Mouse (Mus musculus) forebrain, embryonic 16.5 days (tissue): ENCODE results near the gene Galt. TPM values are rescaled to one million over a fixed set of nuclear protein-coding genes. Genes with fewer than 3 reads are reported as not detected.
A peak's percentile ranks its signal among the peaks of the same experiment; 100 is the strongest.
"Not testable (repeated sequence)": the region's sequence is repeated elsewhere in the genome, so short reads cannot be mapped to it uniquely, and the experiment has no call there.

Source experiments
- ATAC-seq: fragments of 200-750 bp; cut with Nextera tagmentation; 2 replicates; pipeline ENCODE4 v1.8.0; 2017; ENCODE audit warnings: mild to moderate bottlenecking, moderate library complexity
- H3K27ac ChIP-seq: fragments of 300-500 bp; sonication (generic); 2 replicates; pipeline ENCODE4 v1.5.1; 2014; ENCODE audit warnings: low read length, control low read depth
- H3K27me3 ChIP-seq: fragments of 300-500 bp; sonication (generic); replicated peaks from 2 replicates; pipeline ENCODE4 v1.6.1; 2014; ENCODE audit warnings: low read length; ENCODE audit not compliant: control insufficient read depth, insufficient read depth
- H3K36me3 ChIP-seq: fragments of 300-500 bp; sonication (generic); 2 replicates; pipeline ENCODE4 v1.6.1; 2014; ENCODE audit not compliant: control insufficient read depth, insufficient read depth
- H3K4me1 ChIP-seq: fragments of 300-500 bp; sonication (generic); replicated peaks from 2 replicates; pipeline ENCODE4 v1.6.1; 2014; ENCODE audit warnings: low read length; ENCODE audit not compliant: control insufficient read depth, insufficient read depth
- H3K4me2 ChIP-seq: fragments of 300-500 bp; sonication (generic); 2 replicates; pipeline ENCODE4 v1.6.1; 2014; ENCODE audit warnings: mild to moderate bottlenecking, low read length, control low read depth
- H3K4me3 ChIP-seq: fragments of 300-500 bp; sonication (generic); replicated peaks from 2 replicates; pipeline ENCODE4 v1.5.1; 2014; ENCODE audit warnings: mild to moderate bottlenecking, low read length, control low read depth
- H3K9ac ChIP-seq: fragments of 300-500 bp; sonication (generic); replicated peaks from 2 replicates; pipeline ENCODE4 v1.6.1; 2014; ENCODE audit warnings: low read depth, low read length, control low read depth
- H3K9me3 ChIP-seq: fragments of 300-500 bp; sonication (generic); 2 replicates; pipeline ENCODE4 v1.6.1; 2016; ENCODE audit warnings: low read length; ENCODE audit not compliant: control insufficient read depth
- WGBS: fragments of 180-500 bp; shearing (Covaris S2); extraction: QIAGEN DNeasy Blood & Tissue Kit; methylation state at CpG from one replicate; pipeline ENCODE4 v1.1.7; 2014; 5-methylcytosine and 5-hydroxymethylcytosine counted together
- polyA plus RNA-seq: library from polyadenylated mRNA; unstranded; fragments of >200 nt; fragmentation: Nextera tagmentation; extraction: Ambion mirVana; gene quantifications from 2 replicates; pipeline ENCODE4 v1.2.1, GENCODE M21; 2015

Gene Galt
- polyA plus RNA-seq, 1 experiment from 2014 or later: 30.2 TPM

GRCm38 (mm10) chr4:41758701-41759100 is 3.7 kb downstream of the Galt start:
- ATAC-seq: no peak
- whole genome bisulfite sequencing: 93% methylated on average over 4 of the region's 4 CpGs
- Histone ChIP-seq H3K4me1 (peaks cover 40% of the 10 kb centered on the region), H3K4me3 (no peak overlapping the region), H3K36me3 (no peaks in the 10 kb centered on the region), H3K4me2 (no peak overlapping the region), H3K27ac (no peak overlapping the region), H3K9me3 (no peaks in the 10 kb centered on the region), H3K27me3 (no peaks in the 10 kb centered on the region), H3K9ac (no peak overlapping the region)

GRCm38 (mm10) chr4:41759206-41759605 is 4.2 kb downstream of the Galt start:
- Histone ChIP-seq H3K4me3 (no peak overlapping the region), H3K36me3 (no peaks in the 10 kb centered on the region), H3K27me3 (no peaks in the 10 kb centered on the region), H3K27ac (no peak overlapping the region), H3K4me1 (peaks cover 40% of the 10 kb centered on the region), H3K4me2 (no peak overlapping the region), H3K9ac (no peak overlapping the region), H3K9me3 (no peaks in the 10 kb centered on the region)
- WGBS: 77% methylated on average over 9 of the region's 9 CpGs
- ATAC-seq: no peak

- Histone ChIP-seq H3K27me3 (no peaks in the 10 kb centered on the region), H3K9ac (no peak overlapping the region)
- WGBS: 41% methylated on average over 6 of the region's 6 CpGs
Measured at GRCm38 (mm10) chr4:41759656-41760287, 4.7 kb downstream of the Galt start.

DNA sequence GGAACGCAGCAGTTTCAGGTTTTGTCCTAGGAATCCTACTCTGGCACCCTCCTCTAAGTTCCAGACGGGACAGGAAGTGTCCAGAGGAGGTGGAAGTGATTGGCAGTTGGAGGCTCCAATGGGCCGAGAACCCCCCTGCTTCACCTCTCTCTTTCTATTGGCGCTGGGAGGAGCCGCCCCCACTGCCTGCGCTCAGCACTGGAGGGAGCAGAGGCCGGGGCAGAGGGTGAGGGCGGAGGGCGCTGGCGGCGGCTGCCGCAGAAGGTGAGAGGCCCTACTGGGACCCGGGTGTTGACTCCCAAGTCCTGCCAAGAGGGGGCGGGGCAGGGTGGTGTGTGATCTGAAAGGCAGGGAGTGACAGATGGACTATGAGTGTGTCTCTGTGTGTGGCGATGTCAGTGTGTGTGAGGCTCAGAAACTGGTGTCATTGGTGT is 5.3 kb downstream of the Galt start:
- no peaks in the 10 kb centered on the region for H3K27me3 ChIP-seq
- H3K4me3 ChIP-seq: peak overlapping the region; percentile 29
- 2% methylated on average over 15 of the region's 15 CpGs for WGBS
- H3K36me3 ChIP-seq: no peaks in the 10 kb centered on the region
- peaks cover 35% of the 10 kb centered on the region for H3K4me1 ChIP-seq
- no peaks in the 10 kb centered on the region for H3K9me3 ChIP-seq
- H3K4me2 ChIP-seq: peak overlapping the region; percentile 43
- ATAC-seq: peak; percentile 71
- H3K27ac ChIP-seq: no peak overlapping the region
- peak overlapping the region; percentile 50 for H3K9ac ChIP-seq

More at GRCm38 (mm10) chr4:41759656-41760287, 4.7 kb downstream of the Galt start:
- Histone ChIP-seq H3K4me3 (no peak overlapping the region), H3K27ac (no peak overlapping the region), H3K4me2 (peak overlapping the region; percentile 43), H3K4me1 (peaks cover 40% of the 10 kb centered on the region), H3K36me3 (no peaks in the 10 kb centered on the region), H3K9me3 (no peaks in the 10 kb centered on the region)
- ATAC-seq: no peak

DNA sequence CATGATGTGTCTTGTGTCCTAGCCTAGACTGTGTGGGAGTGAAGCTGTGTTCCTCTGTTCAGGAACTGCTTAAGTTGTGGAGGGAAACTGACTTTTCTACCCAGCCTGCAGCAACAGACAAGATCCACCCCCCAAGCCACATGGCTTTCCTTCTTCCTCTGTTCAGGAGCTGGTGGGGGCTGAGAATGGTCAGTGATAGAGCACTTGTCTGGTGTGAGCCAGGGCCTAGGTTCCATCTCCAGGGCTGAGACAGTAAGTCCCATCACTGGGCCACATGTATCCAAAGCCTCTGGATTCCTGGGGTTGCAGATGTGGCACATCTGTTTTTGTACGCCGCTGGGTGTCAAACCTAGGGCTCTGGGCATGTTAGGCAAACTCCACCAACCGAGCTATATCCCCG is 5.9 kb downstream of the Galt start:
- H3K4me1 ChIP-seq: peaks cover 35% of the 10 kb centered on the region
- peak overlapping the region; percentile 43 for H3K4me2 ChIP-seq
- no peaks in the 10 kb centered on the region for H3K9me3 ChIP-seq
- H3K36me3 ChIP-seq: no peaks in the 10 kb centered on the region
- H3K9ac ChIP-seq: peak overlapping the region; percentile 50
- peak overlapping the region; percentile 29; the same call in 1 of the 2 replicates for H3K4me3 ChIP-seq
- no peak for ATAC-seq
- 94% methylated on average over 4 of the region's 4 CpGs for WGBS
- no peak overlapping the region for H3K27ac ChIP-seq
- H3K27me3 ChIP-seq: no peaks in the 10 kb centered on the region

GRCm38 (mm10) chr4:41761680-41762079 is 6.7 kb downstream of the Galt start:
- Histone ChIP-seq H3K27me3 (no peaks in the 10 kb centered on the region), H3K9me3 (no peaks in the 10 kb centered on the region), H3K27ac (no peak overlapping the region), H3K4me2 (no peak overlapping the region), H3K4me3 (no peak overlapping the region), H3K9ac (no peak overlapping the region), H3K36me3 (no peaks in the 10 kb centered on the region), H3K4me1 (peaks cover 30% of the 10 kb centered on the region)
- ATAC-seq: no peak

- Histone ChIP-seq H3K9me3 (no peaks in the 10 kb centered on the region), H3K27ac (no peak overlapping the region), H3K4me2 (no peak overlapping the region), H3K4me1 (peaks cover 30% of the 10 kb centered on the region), H3K9ac (0 out of 2 replicates have a peak overlapping the region, but pooled peaks have one; percentile 17), H3K4me3 (no peak overlapping the region), H3K27me3 (no peaks in the 10 kb centered on the region), H3K36me3 (no peaks in the 10 kb centered on the region)
- WGBS: 57% methylated on average over 8 of the region's 8 CpGs
- ATAC-seq: no peak
Measured at GRCm38 (mm10) chr4:41762099-41762687, 7.2 kb downstream of the Galt start.

GRCm38 (mm10) chr4:41762688-41763114 is 7.7 kb downstream of the Galt start:
- peaks cover 30% of the 10 kb centered on the region for H3K4me1 ChIP-seq
- not testable (repeated sequence) for H3K27ac ChIP-seq, H3K4me3 ChIP-seq, H3K4me2 ChIP-seq, H3K27me3 ChIP-seq, H3K9me3 ChIP-seq, H3K36me3 ChIP-seq
- 31% methylated on average over 8 of the region's 8 CpGs for WGBS
- peak; percentile 51 for ATAC-seq
- H3K9ac ChIP-seq: 0 out of 2 replicates have a peak overlapping the region, but pooled peaks have one; percentile 17

DNA sequence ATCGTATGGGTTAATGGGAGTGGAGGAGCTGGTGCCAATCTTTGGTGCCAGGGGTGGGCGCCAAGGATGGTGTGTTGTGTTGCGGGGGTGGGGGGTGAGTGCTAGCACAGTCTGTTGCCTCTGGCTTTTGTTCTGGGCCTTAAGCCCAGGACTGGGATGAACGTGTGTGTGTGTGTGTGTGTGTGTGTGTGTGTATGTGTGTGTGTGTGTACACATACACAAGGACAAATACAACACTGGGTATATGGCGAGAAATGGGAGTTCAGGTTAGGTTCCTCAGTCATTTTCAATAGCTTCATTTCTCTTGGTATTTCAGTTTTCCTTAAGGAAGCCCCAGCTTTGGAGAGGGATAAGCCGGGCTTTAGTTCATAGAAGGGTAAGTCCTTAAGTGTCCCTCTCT is 8.1 kb downstream of the Galt start:
- peaks cover 30% of the 10 kb centered on the region for H3K4me1 ChIP-seq
- H3K36me3 ChIP-seq, H3K9ac ChIP-seq, H3K27ac ChIP-seq, H3K4me3 ChIP-seq, H3K9me3 ChIP-seq, H3K27me3 ChIP-seq, H3K4me2 ChIP-seq, ATAC-seq: not testable (repeated sequence)
- 53% methylated on average over 4 of the region's 6 CpGs for WGBS
